Mouse (Mus musculus): ENCODE measurements around the gene Nsun2.
A peak's percentile ranks its signal among the peaks of the same experiment; 100 is the strongest.
"Not testable (repeated sequence)": the region's sequence is repeated elsewhere in the genome, so short reads cannot be mapped to it uniquely, and the experiment has no call there.

Gene Nsun2

DNA sequence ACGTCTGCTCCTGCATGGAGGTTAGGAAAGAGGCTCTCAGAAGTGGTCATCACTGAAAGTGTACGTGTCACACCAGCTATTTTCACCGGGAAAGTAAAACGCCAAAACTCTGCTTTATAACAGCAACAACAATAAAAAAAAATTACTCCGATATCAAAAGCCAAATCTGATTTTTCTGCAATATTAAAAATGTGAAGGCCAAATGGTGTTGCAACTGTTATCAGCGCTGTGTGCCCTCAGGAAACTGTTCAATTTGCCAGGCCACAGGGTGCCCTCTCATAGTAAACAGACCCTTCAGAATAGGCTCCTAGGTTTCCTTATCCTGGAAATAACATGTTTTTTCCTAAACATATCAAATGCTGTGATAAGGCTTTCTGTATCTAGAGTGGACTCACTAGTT is 62.4 kb downstream of the Nsun2 start:
- DNase-seq, result no peak

DNA sequence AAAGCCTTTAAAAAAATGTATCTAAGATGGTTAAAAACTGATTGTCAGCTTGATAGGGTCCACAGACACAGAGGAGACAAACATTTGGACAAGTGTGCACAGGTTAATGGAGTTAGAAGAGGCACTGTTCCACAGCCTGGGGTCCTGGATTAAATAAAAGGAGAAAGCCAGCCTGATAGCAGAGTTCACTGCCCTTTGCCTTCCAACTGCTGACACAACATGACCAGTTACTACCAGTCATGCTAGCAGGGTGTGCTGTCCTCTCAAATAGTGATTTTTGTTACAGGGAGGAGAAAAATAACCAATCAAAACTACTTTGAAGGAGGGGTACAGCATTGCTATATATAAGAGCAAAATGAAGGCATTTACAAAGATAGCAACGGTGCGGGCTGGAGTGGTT is 63.0 kb downstream of the Nsun2 start:
- no peak for DNase-seq

DNA sequence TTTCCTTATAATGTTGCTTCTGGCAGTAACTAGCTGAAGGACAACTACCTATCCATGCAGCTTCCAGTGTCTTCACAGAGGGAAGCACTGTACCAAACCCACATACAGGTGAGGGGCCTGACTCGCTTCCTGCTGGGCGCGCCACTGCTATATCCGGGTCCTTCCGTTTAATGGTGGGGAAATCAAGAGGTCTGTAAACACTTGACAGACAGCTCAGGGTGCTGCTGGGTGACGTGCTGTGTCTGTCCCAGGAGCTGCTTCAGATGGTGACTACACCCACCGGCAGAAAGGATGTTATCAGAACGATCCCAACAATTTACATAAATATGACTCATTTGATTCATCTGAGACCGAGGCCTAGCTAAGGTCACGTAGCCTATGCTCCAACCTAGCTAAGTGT is 65.3 kb downstream of the Nsun2 start:
- DNase-seq, result no peak

DNA sequence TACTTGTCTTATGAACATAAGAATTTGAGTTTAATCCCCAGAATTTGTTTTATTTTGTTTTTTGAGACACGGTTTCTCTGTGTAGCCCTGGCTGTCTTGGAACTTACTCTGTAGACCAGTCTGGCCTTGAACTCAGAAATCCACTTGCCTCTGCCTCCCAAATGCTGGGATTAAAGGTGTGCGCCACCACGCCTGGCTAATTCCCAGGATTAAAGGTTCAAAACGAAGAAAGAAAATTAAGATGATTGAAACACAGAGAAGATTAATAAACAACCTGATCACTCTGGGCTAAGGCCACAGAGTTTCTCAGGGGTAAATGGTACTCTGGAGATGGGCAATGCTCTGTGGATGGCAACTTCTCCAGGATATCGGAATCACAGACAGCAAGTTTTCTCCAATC is 67.3 kb downstream of the Nsun2 start:
- not testable (repeated sequence) for DNase-seq

DNA sequence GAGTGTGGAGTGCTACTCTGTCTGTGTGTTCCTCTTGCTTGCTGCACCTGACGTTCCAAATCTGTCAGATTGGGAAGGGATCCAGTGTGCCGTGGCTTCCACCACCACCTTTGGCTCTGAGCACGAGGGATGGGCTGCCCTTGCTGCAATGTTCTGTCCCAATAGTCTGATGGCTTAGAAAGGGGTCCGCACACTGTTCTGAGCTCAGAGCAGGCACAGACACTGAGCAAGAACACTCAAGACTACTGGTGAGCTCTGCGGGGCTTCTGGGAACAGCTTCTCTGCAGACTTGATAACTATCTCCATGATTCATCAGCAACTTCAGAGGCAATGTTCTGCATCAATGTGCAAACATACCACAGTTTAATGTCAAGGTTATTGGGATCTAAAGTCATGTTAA is 67.8 kb downstream of the Nsun2 start:
- no peak for DNase-seq

DNA sequence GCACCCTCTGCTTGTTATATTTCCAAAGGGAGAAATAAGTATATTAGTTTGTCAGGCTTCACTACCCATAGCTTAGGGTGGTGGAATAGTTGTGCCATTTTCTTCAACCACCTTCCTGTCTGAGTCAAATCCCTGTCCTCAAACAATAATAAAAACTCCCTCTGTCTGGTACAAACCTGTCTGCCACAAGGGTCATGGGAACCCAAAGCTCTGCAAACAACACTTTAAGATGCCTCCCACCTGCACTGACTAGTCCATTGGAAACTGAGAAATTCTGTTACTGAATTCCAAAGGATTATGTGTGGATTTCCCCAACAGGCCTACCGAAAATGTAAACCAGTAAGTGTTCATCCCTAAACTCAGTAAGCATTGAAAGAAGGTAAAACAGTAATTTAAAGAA is 71.1 kb downstream of the Nsun2 start:
- no peak for DNase-seq

DNA sequence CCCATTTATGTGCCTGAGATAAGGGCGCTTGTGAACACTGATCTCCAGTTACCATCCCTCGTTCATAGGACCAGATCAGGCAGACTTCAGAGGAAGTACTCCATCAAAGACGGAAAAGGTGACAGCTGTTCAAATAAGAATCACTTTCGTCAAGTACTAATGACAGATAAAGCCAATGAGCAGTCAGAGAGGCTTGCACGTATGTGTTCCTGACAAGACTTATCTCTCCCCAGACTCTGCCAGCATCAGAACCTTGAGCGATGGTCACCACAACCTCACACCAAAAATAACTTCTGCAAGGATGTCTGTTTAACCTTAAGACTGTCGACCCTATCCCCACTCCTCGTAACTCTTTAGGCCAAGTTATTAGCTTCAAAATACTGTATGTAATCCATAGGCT is 75.2 kb downstream of the Nsun2 start:
- no peak for DNase-seq

DNA sequence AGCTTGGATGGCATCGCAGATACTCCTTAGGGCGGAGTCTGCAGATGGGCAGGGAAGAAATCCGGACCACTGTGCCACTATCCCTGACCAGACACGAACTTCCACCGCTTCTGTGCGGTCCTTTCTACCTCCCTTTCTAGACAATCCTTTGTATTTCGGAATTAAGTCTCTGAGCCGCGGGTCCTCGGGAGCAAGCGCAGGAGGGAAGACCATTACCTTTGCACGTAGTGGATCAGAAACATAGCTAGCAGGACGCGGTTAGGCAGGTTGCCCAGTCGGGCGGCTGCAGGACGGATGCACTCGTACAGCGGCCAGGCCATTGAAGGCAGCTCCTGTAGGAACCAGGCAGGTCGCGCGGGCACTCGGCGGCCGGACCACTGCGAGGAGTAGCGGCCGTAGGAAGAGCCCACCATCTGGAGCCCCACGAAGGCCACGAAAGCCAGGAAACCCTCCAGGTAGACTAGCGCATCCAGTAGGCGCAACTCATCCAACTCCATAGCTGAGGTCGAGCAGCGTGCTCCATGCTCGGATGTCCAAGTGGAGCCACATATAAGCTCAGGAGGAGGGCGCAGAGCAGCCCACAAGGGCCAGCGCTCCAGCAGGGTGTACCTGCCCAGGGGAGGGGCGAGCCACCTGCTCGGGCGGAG is 77.3 kb downstream of the Nsun2 start:
- peak; percentile 41 for DNase-seq

DNA sequence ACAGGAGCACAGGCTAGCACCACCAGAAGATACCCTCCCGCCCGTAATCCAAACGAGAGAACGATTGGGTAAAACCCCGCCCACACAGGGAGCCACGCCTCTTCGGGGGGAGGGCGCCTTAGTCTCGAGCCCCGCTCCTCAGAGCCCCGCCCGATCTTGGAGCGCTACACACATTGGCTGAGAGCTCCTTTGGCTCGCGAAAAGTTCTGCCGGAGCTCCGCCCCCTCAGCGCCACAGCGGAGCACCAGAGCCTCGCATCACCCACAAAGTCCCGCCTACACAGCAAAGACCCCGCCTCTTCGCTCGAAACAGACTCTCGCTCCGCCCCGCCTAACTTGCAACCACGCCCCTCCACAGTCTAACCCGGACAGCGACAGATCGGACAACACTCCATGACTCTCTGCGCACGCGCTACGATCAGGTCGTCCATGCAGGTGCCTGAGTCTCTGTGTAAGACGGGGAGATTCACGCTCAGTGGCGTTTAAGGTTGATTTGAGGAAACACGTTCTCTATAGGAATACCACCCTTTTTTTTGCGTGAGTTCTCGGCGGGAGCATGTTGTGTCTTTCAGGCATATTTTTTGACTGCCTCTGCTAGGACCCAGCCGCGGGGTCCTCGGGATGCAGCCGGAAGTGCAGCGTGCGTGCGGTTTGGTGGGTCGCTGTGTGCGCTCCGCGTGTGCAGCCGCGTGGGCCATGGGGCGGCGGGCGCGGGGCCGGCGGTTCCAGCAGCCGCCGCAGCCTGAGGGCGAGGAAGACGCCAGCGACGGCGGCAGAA is 78.0 kb downstream of the Nsun2 start, which contains the start of gene Srd5a1:
Gene Srd5a1, minus strand, starts transcription at position 45 of the 777 bp plus-strand sequence.
- DNase-seq, result peak; percentile 100

DNA sequence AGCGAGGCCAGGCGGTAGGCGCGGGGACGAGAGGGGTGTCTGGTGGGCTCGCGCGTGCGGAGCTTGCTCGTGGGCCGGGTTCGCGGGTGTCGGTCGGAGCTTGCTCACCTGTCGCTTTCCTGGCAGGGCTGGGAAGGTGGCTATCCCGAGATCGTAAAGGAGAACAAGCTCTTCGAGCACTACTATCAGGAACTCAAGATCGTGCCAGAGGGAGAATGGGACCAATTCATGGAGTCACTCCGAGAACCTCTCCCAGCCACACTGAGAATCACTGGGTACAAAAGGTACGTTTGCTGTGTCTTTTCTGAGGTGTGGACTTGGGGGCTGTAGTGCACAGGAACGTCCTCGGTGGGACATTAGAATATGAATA is 78.6 kb downstream of the Nsun2 start:
- no peak for DNase-seq

DNA sequence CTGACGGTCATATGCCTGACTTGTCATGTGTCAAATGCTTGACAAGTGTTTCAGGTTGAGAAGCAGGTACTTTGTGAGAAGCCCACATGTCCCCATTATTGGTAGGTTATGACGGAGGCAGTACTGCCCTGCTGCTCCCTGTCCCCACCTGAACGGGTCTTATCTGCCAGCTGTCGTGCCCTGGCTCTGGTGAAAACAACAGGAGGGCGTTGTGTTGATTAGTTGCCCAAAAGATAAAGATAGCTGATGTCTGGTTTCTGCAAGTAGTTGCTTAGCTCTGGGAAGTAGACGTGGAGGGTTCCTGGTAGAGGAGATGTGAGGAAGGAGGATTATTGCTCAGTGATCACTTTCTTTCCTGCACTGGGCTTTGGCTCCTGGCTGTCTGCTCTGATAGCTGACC is 83.2 kb downstream of the Nsun2 start:
- DNase-seq, result no peak

DNA sequence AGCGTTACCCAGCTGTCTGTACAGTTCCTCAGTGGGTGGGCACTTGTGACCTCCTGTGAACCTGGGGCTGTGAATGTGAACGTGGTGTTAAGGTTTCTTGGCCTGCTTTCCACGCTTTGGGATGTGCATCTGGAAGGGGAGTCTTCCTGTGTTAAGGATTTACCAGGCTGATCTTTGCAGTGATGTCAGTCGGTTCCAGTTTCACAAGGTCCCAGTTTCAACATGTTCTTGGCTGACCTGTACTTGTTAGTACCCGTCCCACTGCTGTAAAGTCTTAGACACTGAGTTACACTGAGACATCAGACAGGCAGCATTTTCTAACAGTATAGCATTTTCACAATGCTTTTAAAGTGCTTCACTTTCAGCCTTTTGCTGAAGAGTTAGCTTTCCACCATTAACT is 90.3 kb downstream of the Nsun2 start:
- DNase-seq, result peak; percentile 27

DNA sequence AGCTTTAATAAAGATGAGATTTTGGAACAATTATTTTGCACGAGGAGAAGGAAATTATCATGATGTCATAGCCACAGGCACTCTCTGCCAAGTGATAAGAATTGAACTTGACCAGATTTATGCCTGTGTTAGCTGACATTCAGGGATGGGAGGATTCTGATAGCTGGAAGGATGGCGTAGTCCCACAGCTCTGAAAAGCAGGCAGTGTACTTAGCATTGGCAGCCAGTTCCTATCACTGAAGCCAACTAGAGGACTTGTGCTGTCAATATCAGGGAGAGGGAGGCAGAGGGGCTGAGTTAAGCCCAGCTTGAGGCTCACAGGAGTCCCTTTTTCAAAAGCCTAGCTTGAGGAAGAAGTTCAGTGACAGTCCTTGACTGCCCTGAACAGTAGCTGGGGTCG is 91.0 kb downstream of the Nsun2 start:
- DNase-seq, result no peak

DNA sequence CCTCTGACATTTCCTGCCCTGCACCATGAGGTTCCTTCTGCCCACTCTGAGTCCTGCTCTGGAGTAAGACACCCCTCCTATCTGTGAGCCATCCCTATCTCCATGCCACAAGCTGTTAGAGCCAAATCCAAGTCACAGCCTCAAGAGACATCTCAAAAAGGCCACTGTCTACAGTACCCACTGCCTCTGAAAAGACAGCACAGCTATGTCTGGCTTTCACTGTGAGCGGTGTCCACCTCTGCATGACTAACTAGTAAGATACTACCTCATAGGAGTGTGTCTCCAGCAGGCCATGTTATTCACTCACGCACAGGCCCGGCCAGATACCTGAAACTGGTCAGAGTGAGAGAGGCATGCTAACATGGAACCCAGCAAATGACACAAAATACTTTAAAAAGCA is 94.4 kb downstream of the Nsun2 start:
- no peak for DNase-seq

DNA sequence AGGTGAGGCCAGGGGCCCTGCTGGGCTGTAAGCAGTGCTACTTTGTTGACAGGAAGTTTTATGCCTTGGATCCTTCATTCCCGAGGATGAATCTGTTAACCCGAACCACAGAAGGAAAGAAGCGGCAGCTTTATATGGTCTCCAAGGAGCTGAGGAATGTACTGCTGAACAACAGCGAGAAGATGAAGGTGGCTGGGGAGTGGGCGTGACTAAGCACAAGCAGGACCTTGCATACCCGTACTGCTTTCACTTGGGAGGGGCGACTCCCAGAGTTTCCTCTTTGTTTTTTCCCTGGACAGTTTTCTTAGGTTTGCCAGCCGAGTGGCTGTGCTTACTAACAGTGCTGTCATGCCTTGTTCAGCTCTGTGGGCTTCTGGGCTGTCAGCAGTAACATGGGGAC is 97.0 kb downstream of the Nsun2 start:
- no peak for DNase-seq

DNA sequence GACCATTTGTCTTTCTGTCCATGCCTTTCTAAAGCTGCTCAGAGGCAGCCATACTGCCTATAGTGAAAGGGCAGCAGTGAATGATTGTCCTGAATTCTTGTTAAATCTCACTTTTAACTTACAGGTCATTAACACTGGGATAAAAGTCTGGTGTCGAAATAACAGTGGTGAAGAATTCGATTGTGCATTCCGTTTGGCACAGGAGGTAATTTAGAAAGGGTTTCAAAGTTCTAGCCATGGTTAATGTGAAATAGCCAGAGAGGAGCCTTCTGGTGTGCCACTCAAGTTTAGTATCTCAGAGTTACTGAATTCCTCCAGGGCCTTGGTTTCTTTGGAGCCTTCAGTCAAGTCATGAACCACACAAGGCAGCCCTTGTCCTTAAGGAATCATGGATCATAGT is 97.6 kb downstream of the Nsun2 start:
- DNase-seq, result no peak

DNA sequence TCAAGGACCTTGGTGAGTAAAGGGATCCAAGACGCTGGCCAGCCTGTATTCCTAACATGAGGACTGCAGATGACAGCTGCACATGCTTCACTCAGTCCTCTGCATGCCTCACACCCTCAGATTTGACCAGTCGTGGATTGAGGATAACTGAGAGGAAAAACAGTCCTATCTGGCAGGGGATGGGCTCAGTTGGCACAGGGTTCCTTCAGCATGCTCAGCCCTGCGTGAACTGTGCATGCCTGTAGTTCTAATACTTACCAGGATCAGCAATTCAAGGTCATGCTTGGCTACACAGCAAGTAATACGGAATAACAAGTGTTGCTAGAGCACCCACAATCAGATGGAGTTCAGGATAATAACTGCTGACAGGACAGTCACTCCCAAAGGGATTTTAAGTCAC is 98.1 kb downstream of the Nsun2 start:
- DNase-seq, result no peak

DNA sequence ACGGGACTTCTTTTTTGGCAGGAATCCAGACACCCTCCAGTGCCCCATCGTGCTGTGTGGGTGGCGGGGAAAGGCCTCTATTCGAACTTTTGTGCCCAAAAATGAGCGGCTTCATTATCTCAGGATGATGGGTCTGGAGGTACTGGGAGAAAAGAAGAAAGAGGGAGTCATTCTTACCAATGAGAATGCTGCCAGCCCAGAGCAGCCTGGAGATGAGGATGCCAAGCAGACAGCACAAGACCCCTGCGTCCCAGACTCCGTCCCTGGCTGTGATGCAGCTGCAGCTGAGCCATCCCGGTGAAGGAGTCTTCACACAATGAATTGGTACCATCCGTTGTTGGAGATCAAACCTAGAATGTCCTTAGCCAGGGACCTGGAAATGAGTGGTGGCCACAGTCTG is 100.0 kb downstream of the Nsun2 start:
- no peak for DNase-seq

DNA sequence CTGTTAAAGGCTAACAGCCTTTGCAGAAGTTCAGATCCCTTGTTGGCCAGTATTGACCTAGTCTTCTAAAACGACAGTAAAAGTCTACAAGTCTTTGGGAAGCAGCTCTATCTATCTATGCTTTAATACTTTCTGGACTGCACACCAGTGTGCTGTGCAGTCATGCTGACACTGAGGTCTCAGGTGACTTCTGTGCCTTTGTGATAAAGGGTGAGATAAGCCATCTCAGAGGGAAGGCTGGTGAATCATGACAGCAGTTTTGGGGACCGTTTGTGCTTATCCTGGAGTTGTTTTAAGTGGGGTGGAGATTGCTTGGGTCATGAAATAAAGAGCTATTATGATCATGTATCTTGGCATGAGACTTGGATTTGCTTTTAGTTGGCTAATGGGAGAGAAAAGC is 100.4 kb downstream of the Nsun2 start:
- no peak for DNase-seq

DNA sequence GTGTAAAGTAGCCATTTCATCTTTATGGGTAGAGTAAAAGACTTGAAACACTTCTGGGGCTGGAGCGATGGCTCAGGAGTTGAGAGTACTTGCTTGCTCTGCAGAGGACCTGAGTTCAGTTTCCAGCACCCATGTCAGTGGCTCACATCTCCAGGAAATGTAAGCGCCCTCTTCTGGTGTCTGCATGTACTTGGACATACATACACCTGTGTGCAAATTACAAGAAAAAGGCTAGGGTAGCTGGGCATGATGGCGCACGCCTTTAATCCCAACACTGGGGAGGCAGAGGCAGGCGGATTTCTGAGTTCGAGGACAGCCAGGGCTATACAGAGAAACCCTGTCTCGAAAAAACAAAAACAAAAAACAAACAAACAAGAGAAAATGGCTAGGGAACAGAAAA is 102.3 kb downstream of the Nsun2 start:
- not testable (repeated sequence) for DNase-seq

DNA sequence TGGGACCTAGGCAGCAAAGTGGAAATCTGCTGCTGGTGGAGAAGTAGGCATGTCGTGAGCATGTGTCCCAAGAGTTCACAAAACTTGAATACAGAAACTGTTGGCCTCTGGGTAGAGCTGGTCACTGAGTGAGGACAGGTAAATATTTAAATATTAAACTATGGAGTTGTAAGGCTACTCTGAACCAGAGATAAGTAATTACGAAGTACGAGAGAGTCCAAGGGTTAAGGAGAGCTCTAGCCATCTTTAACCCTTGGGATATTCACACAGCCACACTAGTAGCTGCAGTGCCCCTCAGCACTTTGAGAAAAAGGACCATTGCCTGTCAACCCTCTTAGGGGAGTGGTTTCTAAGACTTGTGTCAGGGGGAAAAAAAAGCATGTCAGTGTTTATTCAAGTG is 102.8 kb downstream of the Nsun2 start:
- no peak for DNase-seq

DNA sequence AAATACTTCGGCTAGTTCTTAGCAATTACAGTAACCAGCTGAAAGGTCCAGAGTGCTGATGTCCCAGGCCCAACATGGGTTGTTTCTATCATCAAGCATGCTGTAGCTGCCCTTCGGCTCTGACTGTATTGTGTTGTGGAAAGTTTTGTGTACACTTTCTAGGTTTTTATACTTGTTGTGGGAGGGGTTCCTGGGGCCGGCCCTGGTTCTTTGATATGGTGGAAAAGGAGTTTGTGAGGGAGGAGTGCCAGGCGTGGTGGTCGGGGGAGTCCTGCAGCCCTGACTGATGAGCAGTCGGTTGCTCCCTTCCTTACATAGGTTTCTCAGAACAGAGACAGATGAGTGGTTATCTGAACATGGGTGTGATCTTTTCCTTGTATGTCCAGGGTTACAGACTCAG is 103.3 kb downstream of the Nsun2 start:
- DNase-seq, result no peak

DNA sequence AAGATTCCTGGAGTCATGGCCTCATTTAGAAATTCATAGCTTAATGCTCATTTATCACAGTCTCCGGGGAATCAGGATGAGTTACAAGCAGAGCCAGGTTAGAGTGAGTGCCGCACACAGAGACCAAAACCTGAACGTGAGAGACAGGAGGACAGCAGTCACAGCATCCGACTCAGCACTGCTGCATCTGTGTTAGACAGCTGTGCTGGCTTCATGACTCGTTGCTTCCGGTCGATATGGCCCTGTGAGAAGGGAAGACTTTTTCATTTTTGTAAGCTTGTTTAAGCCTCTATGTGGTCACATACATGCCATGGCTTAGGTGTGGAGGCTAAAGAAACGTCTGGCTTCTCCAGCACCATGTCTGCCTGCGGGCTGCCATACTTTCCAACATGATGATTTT is 104.1 kb downstream of the Nsun2 start:
- no peak for DNase-seq

DNA sequence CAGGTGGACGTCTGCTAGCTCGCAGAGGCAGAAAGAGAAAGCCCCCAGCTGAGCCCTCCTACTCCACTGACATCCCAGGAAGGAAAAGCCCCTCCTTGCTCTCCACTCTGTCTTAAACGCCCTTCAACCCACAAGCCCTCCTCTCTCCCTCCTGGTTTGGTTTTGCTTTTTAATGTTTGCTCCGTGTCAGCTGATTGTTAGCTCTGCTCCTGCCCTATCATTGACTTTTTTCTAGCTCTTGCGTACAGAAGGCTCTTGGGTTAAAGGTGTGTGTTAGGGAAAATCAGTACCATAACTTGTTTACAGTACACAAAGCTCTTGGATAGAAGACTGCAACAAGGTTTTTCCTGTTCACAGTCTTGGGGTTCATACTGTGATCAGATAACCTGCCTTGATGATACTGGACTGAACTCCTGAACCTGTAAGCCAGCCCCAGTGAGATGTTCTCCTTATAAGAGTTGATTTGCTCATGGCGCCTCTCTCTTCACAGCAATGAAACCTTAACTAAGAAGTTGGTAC is 104.6 kb downstream of the Nsun2 start:
- DNase-seq, result no peak

DNA sequence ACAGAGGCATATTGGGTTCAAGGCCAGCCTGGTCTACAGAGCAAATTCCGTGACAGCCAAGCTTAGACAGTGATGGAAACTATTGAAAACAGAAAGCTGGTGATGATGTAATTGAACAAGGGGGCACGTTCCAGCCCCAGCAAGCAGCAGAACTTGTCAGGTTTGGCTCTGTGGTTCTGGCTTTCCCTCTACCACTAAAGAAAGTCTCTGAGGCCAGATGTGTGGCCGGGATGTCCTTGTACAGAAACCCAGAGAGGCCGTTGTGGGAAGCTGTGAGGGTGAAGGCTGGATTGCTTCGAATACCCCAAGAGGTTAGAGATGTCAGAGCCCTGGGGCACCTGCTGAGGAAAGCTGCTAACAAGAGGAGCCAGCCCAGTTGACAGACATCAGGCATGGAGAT is 105.7 kb downstream of the Nsun2 start:
- DNase-seq, result no peak

Data from lung, postnatal 10 days (tissue).